Mouse (Mus musculus) embryo, embryonic 10.5 days (tissue): ENCODE measurements around the gene Os9.
A peak's percentile ranks its signal among the peaks of the same experiment; 100 is the strongest.
"Not testable (repeated sequence)": the region's sequence is repeated elsewhere in the genome, so short reads cannot be mapped to it uniquely, and the experiment has no call there.

ENCODE experiments used
- DNase-seq: peaks from one replicate; pipeline ENCODE4 v3.0.0-alpha.2; 2015; ENCODE audit warnings: low spot score

The Os9 gene

DNA sequence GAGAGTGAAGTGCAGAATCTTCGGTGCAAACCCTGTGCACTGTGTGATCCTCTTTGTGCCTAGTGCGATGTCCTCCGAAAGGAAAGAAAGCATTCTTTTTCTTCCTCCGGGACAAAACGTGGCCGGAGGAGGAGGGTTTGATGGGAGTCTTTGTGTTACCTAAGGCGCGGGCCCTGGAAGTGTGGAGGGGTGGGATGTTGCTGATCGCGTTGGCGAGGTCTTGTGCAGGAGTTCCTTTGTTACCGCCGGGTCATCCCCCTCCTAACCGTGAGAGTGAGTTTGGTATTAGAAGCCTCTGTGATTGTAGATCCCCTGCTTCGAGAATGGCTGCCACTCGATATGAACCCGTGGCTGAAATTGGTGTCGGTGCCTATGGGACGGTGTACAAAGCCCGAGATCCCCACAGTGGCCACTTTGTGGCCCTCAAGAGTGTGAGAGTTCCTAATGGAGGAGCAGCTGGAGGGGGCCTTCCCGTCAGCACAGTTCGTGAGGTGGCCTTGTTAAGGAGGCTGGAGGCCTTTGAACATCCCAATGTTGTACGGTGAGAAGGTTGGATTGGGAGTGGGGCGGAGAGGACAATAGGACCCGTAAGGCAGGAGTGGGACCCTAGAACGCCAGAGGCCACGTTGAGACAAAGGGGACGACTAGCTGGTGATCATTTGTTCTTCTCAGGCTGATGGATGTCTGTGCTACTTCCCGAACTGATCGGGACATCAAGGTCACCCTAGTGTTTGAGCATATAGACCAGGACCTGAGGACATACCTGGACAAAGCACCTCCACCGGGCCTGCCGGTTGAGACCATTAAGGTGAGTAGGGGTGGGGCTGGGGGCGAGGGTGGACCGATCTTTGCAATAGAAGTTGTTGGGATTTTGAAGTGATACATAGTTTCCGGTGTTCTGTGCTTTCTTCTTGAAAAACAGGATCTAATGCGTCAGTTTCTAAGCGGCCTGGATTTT is 56.7 kb downstream of the Os9 start:
- DNase-seq, result peak; percentile 46

DNA sequence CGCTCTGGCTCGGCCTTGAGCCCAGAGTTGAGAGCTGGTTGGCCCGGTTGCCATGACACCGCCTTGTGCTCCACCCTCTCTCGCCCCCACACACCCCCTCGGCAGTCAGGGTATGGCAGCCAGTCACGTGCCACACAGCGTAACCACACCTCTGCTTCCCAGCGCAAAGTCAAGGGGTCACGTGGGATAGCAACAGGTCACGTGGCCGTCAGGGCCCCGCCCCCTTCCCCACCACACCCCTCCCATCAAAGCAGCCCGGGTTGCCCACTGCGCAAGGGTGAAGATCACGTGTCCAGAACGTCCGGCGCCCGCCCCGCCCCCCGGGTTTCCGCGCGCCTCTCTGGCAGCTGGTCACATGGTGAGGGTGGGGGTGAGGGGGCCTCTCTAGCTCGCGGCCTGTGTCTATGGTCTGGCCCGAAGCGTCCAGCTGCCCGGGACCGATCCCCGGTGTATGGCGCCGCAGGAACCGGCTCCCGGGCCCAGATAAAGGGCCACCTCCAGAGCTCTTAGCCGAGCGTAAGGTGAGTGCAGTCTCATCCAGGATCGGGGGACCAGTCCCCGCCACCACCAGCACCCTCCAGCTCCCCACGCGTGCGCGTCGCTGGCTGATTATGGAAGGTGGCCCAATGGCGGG is 57.6 kb downstream of the Os9 start, which contains the start of gene Cdk4:
TSS of gene Cdk4 (plus strand) at position 296 of the 634 bp plus-strand sequence.
- peak; percentile 99 for DNase-seq

DNA sequence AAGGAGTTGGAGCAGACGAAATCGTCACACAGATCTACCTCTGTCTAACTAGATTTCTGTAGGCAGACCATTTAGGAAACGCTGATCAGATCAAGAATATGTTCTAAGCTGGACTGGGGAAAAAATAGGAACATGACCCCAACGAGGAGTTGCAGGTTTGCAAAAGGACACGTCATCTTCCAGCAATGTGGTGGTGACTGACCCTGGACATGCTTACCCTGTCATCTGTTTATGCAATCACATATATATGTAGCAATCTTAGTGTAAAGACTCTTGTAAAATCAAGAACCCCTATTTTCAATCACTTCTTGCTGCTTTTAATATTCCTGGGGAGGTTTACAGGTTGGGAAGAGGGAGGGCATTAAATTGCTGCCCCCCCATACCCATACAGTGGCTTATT is 58.4 kb downstream of the Os9 start:
- no peak for DNase-seq

DNA sequence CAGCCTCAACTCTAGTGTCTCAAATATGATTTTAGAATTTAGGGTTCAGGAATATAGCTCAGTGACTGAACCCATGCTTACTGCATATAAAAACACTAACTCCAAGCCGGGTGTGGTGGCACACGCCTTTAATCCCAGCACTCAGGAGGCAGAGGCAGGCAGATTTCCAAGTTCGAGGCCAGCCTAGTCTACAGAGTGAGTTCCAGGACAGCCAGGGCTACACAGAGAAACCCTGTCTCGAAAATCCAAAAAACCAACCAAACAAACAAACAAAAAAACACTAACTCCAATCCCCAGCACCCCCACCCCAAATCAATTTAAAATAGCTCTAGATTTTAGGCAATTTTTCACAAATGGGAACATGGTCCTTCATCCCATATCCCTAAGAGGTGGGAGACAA is 58.8 kb downstream of the Os9 start:
- not testable (repeated sequence) for DNase-seq

DNA sequence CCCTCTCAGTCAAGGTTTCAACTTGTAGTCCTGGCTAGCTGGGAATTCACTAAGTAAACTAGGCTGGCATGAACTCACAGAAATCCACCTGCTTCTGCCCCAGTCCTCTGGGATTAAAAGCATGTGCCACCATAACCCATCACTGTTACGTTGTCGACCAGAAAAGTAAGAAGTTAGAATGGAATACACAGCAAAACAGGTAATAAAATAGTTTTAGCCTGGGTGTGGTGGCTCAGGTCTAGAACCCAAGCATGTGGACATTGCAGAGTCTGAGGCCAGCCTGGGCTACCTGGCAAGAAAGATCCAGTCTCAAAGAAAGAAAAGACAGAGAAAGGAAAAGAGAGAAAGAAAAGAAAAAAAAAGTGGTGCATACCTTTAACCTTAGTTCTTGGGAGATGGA is 59.4 kb downstream of the Os9 start:
- no peak for DNase-seq

DNA sequence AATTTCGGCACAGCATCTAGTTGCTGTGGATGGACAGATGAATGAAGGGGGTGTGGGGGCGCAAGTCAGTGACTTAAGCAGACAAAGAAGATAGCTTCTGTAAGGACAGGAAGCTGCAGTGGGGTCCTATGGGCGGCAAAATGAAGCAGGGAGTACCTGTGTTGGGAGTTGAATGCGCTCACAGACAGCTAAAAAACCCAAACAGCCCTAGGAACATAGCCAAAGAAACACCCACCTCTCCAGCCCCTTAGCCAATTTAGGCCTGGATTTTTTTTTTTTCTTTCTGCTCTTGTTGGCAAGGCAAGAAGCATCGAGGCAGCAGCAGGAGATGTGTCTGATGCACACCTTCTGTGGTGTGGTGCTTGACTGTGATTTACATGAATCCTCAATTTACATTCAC is 59.8 kb downstream of the Os9 start:
- no peak for DNase-seq

DNA sequence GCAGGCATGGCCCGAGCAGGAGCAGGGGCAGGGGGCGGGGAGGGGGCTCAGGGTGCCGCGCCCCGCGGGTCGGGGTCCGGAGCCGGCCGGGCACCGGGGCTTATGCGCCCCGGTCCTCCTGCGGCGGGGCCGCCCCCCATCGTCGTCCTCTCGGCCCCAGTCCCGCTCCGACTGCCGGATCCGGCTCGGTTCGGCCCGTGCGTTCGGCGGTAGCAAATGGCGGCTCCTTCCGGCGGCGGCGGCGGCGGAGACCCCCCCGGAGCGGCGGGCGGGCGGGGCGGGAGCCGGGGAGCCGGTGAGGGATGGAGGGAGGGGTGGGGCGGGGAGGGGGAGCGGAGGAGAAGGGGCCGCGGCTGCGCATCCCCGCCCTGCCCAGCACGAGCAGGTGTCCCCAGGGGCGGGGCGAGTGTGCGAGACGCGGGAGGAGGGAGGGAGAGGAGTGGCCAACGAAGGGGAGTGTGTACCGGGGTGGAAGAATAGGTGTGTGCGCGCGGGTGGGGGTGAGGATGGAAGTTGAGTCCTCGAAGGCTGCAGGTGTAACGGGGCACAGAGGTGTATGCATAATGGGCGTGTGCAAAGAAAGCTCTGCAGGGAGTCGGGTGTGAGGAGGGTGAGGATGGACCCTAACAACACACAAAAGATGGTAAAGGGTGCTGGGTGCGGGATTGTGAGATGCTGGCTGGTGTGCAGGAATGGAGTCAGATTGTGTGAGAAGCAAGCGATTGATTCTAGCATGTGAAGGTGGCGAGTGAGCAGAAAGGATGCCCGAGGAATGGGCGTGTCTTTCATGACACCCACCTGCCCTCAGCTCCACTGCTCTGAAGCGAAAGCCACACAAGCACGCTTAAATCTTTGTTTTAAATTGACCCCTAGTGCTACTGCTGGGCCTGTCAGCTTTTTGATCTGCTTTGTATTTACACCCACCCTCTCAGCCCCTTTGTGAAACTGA is 60.7 kb downstream of the Os9 start, which contains the start of gene March9:
TSS of gene March9 (minus strand) at position 217 of the 949 bp plus-strand sequence.
- peak; percentile 81 for DNase-seq

DNA sequence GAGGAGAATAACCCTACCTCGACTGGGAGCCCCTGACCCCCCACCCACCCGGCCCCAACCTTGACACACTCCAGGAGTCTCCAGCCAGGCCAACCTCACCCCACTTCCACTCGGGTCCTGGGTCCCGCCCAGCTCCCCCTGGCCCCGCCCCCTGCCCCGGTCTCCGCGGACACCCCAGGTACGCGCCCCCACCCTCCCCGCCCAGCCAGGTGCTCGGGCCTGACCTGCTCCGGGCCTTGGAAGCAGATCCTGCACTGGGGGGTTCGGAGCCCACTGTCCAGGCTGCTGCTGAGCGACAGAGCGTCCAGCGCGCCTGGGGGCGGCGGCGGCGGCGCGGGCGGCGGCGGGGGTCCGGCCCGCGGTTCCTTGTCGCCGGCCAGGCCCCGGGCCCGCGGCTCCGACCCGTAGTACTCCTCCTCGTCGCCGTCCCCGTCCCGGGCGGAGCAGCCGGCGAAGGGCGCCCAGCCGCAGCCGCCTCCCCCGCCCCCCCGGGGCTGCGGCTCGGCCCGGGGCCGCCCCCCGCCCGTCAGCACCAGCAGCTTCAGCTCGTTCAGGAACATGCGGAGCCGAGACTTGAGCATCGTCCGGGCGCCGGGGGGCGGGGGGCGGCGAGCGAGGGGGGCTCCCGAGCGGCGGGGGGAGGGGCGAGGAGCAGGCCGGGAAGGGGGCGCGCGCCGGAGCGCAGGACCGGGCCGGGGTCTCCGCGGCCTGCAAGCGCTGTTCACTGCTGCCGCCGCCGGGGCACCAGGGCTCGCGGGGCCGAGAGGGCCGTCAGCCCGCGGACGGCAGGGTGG is 61.6 kb downstream of the Os9 start:
- peak; percentile 40 for DNase-seq

DNA sequence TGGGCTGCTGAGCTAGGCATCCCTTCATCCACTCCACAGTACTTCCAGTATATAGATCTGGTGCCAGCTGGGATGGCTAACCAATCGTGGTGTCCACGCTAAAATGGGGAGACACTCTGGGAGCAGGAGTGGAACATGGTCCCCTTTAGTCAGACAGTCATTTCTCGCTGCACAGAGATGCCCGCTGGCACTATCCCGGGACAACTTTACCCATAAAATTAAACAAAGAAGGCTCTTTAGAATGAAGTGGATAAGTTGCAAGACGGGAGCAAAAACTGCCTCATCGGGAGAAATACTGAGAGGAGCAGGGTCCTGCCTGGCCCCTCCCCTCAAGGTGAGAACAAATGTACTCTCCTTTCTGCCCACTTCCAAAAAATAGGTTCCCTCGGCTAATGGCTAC is 62.2 kb downstream of the Os9 start:
- no peak for DNase-seq

DNA sequence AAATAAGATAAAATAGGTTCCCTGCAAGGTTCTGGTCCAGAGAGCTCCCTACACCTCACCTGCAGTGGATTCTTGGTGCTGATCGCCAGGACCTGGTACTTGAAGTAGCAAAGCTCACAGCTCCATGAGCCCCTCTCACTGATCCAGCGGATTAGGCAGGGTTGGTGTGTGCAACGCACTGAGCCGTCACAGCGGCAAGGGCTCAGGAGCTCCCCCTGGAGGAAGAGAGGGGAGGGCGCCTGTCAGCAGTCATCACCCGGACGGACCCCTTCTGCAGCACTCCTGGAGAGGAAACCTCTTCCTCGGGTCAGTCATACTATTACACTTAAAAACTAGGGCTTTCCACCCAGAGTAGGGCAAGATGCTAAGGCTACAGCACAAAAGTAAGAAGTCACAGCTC is 62.8 kb downstream of the Os9 start:
- DNase-seq, result peak; percentile 92

DNA sequence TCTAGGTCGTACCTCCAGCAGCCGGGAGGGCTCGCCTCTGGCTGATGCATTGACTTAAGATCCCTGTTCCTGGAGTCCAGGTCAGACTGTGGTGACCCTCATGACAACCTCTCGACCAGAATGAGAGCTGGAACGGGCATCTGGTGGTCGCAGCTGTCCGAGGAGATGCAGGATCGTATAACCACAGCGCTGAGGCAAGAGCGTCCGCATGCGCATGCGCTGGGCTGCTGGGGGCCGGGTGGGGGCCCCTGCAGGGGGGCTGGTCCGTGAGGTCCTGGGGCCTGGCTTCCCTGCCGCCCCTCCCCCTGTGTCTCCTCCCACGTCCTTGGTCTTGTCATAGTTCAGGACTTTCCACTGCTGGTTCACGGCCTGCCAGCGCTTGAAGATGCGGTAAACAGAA is 64.4 kb downstream of the Os9 start:
- no peak for DNase-seq

DNA sequence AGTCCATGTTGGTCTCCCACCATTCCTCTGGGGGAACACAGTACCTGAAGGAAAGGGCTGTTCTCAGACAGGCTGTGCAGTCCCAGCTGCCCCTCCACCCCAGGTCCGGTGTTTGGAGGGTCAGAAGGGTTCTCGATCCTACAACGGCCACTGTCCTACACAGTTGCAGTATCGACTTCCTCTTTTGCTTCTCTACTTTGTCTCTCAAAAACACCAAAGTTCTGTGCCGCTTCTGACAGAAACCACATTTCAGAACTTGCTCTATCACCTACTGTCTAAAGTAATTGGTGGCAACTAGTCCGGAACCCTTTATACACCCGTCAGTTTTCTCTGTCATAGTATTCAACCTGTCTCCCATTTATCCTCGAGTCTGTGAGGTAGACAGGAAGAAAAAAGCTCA is 65.5 kb downstream of the Os9 start:
- DNase-seq, result no peak

DNA sequence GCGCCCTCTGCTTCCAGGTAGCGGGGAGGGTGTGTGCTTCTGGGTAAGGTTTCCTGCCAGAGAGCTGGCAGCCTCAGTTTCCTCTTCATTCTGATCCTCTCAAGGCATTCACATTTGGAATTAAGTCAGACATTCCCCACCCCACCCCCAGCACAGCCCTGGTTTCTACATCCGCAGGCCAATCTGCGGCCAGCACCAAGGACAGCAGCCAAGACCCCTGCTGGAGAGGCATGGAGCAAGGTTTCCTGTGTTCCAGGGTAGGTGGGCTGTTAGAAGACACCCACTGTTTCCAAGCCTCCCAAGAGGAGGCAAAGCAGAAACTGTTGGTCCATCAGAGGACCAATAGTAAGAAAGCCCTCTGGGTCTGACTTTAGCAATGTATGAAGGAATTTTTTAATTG is 66.3 kb downstream of the Os9 start:
- DNase-seq, result no peak

DNA sequence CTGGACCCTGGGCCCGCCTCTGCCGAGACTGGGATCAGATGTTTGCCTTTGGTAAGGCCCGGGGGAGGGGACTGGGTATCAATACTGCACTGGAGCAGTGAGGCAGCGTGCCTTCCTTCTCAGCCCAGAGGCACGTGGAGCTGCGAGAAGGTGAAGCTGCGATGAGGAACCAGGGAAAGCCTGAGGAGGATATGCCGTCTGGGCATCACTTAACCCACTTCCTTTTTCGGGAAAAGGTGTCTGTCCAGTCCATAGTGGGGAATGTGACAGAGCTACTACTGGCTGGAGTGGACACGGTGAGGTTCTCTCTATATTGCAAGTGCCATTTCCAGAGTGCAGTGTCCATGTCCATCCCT is 70.8 kb downstream of the Os9 start:
- DNase-seq, result no peak

DNA sequence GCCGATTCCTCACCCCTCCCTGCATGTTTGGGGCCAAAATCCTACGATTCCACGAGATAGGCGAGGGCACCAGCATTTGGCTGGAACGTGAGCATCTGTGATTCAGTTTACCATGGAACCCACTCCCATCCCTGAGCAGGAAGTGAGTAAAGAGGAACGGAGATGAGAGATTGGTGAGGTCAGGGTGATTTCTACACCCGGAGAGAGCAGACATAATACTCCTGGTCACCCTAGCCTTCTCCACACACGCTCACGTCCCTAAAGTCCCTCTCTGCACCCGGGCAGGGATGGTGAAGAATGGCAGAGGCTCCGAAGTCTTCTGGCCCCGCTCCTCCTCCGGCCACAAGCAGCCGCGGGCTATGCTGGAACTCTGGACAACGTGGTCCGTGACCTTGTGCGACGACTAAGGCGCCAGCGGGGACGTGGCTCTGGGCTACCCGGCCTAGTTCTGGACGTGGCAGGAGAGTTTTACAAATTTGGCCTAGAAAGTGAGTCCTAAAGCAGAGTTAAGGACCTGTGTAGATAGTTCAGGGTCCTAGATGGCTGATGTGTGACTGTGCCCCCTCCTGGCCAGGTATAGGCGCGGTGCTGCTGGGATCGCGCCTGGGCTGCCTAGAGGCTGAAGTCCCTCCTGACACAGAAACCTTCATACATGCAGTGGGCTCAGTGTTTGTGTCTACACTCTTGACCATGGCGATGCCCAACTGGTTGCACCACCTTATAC is 71.4 kb downstream of the Os9 start:
- peak; percentile 14 for DNase-seq

DNA sequence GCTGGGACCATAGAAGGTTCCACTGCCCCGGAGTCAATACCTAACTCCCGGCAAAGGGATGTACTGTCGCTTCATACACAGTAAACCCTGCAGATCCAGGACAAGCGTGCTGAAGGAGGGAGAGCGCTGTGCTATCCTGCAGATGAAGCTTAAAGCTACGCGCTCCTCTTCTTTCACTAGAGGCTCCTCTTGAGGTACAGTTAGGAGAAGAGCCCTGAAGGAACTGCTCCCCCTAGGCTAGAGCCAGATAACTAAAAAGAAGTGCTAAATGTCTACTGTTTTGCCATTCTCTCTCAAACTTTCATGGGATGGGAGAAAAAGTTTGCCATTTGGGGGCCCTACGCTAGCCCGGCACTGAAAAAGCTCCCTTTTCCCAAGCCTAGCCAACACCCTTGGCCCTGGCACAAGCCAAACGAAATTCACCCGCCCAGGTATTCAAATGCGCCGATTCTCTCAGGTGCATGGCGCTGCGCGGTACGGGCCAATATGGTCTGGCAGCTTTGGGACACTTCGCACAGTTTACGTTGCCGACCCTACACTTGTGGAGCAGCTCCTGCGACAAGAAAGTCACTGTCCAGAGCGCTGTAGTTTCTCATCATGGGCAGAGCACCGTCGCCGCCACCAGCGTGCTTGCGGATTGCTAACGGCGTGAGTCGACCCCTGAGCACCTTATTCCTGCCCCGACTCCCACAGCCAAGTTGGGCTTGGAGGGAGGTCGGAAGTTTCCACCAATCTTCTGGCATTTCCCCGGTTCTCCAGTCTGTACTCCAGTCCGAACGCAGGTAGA is 72.1 kb downstream of the Os9 start:
- peak; percentile 18 for DNase-seq

DNA sequence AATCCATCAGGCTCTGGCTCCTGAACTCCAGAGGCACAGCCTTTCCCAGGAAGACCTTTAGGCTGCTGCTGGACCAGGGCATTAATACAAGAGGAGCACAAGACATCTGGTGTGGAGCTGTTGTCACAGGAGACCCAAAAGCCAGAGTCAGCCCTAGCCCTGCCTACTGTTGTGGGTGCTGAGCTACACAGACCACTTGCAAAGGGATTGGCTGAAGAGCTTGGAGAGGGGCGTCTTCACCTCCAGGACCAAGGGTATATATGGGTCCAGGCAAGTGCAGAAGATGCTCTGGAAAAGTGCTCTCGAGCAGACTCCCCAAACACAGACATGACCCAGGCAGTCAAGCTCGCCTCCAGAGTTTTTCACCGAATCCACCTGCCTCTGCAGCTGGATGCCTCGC is 73.0 kb downstream of the Os9 start, which contains the start of gene Cyp27b1:
TSS of gene Cyp27b1 (plus strand) at position 297 of the 400 bp plus-strand sequence.
- no peak for DNase-seq
